Mouse (Mus musculus): ENCODE data around the gene Pik3c2b.
A peak's percentile ranks its signal among the peaks of the same experiment; 100 is the strongest.
"Not testable (repeated sequence)": the region's sequence is repeated elsewhere in the genome, so short reads cannot be mapped to it uniquely, and the experiment has no call there.

Pik3c2b gene

GRCm38 (mm10) chr1:133045011-133045860 is at the start of gene Pik3c2b:
Pik3c2b (plus strand) TSS chr1:133045667.
- DNase-seq (ENCODE audit: low spot score) = no peak

- no peak for DNase-seq (ENCODE audit: low spot score)
Observed at GRCm38 (mm10) chr1:133000347-133000746, 45.1 kb upstream of the Pik3c2b start.

GRCm38 (mm10) chr1:133006571-133006970 is 38.9 kb upstream of the Pik3c2b start:
- DNase-seq (ENCODE audit: low spot score) = no peak

- DNase-seq (ENCODE audit: low spot score) = no peak
Observed at GRCm38 (mm10) chr1:133011955-133012841, 33.3 kb upstream of the Pik3c2b start.

DNA sequence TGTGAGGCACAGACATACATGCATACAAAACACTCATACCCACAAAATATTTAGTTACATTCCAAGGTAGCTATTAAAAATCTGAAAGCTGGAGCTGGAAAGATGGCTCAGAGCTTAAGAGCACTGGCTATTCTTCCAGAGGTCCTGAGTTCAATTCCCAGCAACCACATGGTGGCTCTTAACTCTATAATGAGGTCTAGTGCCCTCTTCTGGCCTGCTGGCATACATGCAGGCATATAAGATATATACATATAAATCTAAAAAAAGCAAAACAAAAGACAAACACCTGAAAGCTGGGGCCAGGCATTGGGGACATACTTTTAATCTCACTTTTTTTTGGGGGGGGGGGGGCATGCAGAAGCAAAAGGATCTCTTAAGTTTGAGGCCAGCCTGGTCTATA is 32.1 kb upstream of the Pik3c2b start:
- DNase-seq (ENCODE audit: low spot score) = no peak

DNA sequence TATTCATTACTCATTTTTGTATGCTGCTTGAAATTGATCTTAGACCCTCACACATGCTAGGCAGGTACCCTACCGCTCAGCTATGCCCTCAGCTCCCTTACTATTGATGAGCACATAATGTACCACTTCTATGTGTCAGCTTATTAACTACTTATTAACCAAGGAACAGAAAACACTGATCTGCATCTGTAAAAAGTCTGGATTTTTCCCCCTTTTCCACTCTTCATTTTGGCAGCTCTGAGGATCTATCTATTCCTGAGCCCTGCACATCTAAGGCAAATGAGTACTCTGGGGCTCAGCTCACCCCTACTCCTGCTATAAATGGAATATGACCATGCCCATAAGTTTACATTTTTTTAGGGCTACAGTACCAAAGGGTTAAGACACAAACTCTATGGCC is 31.3 kb upstream of the Pik3c2b start:
- DNase-seq (ENCODE audit: low spot score) = no peak

- DNase-seq (ENCODE audit: low spot score) = no peak
Observed at GRCm38 (mm10) chr1:133016775-133017428, 28.6 kb upstream of the Pik3c2b start.

- DNase-seq (ENCODE audit: low spot score) = no peak
Observed at GRCm38 (mm10) chr1:133018580-133018979, 26.9 kb upstream of the Pik3c2b start.

DNA sequence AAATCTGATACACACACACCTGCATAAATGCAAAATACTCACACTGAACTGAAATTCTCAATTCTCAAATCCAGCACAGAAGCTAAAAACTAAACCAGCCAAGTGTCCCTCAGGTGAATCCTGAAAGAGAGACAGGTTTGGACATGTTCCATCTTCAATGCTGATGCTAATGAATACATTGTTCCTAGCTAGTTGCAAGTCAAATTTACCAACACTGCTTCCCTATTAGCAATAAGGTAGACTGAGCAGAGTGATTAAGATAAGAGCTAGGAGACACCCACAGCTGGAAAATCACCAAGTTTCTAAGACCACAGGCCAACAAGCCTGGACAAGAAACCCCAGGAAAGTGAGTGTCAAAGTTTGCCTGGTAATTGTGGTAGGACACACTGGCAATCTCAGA is 26.2 kb upstream of the Pik3c2b start:
- DNase-seq (ENCODE audit: low spot score) = no peak

- no peak for DNase-seq (ENCODE audit: low spot score)
Observed at GRCm38 (mm10) chr1:133020137-133020894, 25.2 kb upstream of the Pik3c2b start.

- no peak for DNase-seq (ENCODE audit: low spot score)
Observed at GRCm38 (mm10) chr1:133021391-133021790, 24.1 kb upstream of the Pik3c2b start.

DNA sequence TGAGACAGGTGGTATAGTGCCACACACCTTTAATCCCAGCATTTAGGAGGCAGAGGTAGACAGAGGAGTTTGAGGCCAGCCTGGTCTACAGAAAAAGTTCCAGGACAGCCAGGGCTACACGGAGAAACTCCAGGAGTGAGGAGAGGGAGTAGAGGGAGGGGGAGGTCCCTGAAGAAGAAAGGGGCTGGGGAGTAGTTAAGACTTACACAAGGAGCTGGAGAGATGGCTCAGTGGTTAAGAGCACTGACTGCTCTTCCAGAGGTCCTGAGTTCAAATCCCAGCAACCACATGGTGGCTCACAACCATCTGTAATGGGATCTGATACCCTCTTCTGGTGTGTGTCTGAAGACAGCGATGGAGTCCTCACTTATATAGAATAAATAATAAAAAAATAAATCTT is 23.5 kb upstream of the Pik3c2b start:
- DNase-seq (ENCODE audit: low spot score) = not testable (repeated sequence)

GRCm38 (mm10) chr1:133023723-133024122 is 21.7 kb upstream of the Pik3c2b start:
- not testable (repeated sequence) for DNase-seq (ENCODE audit: low spot score)

GRCm38 (mm10) chr1:133024426-133024825 is 21.0 kb upstream of the Pik3c2b start:
- no peak for DNase-seq (ENCODE audit: low spot score)

DNA sequence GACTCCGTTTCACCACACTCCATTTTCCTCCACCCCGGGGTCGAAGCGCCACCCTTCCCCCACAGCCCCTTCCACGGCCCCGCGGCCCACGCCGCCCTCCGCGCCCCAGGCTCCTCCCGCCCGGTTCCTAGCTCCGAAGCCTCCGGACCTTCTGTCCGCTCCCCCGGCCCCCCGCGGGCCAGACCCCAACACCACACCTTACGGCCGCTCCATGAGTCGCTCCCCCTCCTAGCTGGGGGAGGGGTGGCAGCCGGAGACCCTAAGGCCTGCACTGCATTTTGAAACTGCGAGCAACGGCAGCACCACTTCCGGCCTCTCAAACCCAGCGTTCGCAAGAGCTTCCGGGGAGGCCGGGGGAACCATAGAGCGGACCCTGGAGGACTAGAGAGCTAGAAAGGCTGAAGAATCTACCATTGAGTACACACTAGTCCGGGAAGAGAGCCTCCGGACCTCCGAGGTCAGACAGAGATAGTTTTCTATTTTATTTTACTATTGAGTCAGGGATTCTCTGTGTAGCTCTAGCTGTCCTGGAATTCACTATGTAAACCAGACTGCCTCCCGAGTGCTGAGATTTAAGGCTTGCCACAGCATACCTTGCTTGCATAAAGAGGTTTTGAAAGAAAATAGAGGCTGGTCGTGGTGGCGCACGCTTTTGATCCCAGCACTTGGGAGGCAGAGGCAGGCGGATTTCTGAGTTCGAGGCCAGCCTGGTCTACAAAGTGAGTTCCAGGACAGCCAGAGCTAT is 20.2 kb upstream of the Pik3c2b start:
- peak; percentile 91 for DNase-seq (ENCODE audit: low spot score)

- DNase-seq (ENCODE audit: low spot score) = not testable (repeated sequence)
Observed at GRCm38 (mm10) chr1:133025796-133026190, 19.7 kb upstream of the Pik3c2b start.

GRCm38 (mm10) chr1:133027126-133027525 is 18.3 kb upstream of the Pik3c2b start:
- DNase-seq (ENCODE audit: low spot score) = no peak

- no peak for DNase-seq (ENCODE audit: low spot score)
Observed at GRCm38 (mm10) chr1:133027980-133028379, 17.5 kb upstream of the Pik3c2b start.

DNA sequence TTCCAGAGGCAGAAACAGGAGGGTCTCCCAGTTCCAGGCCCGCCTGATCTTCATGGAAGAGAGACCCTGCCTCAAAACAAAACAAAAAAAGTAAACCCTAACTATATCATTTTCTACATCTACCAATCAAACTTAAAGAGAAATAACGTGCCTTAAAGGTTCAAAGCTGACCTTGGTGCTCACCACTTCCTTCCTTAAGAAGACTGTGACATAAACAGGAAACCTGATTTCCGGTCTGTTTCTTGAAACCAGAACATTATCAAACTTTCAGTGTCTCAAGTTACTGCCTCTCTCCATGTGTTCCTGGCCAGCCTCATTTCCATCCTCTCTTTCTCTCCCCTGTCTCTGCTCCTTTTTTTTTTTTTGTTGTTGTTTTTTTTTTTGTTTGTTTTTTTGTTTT is 15.7 kb upstream of the Pik3c2b start:
- DNase-seq (ENCODE audit: low spot score) = no peak

GRCm38 (mm10) chr1:133030461-133030860 is 15.0 kb upstream of the Pik3c2b start, which contains the start of gene Mdm4:
Mdm4 (minus strand) TSS chr1:133030561.
- no peak for DNase-seq (ENCODE audit: low spot score)

DNA sequence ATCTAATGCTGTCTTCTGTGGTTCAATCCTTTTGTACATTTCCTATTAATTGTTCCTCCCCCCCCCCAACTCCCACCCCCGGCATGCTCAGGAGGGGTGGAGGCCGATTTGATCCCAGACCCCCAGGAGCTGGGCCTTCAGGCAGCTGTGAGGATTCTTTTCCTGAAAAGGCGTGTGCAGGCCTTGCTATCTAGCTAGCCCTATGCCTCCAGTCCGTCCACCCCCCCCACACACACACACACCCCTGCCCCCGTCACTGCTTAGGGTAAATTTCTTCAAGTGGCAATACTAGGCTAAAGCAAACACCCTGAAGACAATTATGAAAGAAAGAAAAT is 12.5 kb upstream of the Pik3c2b start:
- no peak for DNase-seq (ENCODE audit: low spot score)

All from layer of hippocampus, adult 11-12 months (tissue).